Mouse (Mus musculus) embryonic fibroblast, embryonic 13.5 days (primary cell): ENCODE data around the gene Cdkl3.

Experiments
- CTCF ChIP-seq: IDR thresholded peaks from 2 replicates; pipeline ENCODE4 v1.5.1; 2011; ENCODE audit warnings: mild to moderate bottlenecking, control low read depth, low read length, moderate library complexity, borderline replicate concordance; ENCODE audit not compliant: insufficient read depth
- POLR2A ChIP-seq: IDR thresholded peaks from 2 replicates; pipeline ENCODE4 v1.6.1; 2011; ENCODE audit warnings: low read depth, mild to moderate bottlenecking, control low read depth, low read length, moderate library complexity

GRCm38 (mm10) chr11:52054728-52055127 is 50.7 kb downstream of the Cdkl3 start:
- TF ChIP-seq CTCF (no peak), POLR2A (no peak)
